Mouse (Mus musculus): ENCODE measurements at regions not wholly inside any gene's neighbourhood (a gene's known extent, or its start where the extent isn't known, plus 50 kb on each side); places are given as distances from the start of the nearest gene placed in this dataset.

- DNase-seq (ENCODE audit: low spot score): no peak
Measured at GRCm38 (mm10) chr8:10869866-10870265, 138.4 kb downstream of the Irs2 start.

- DNase-seq (ENCODE audit: low spot score): no peak
Measured at GRCm38 (mm10) chr8:10866696-10867395, 141.4 kb downstream of the Irs2 start.

- DNase-seq (ENCODE audit: low spot score): no peak
Measured at GRCm38 (mm10) chr8:10865941-10866513, 142.2 kb downstream of the Irs2 start.

GRCm38 (mm10) chr8:10865415-10865821 is 142.8 kb downstream of the Irs2 start:
- no peak for DNase-seq (ENCODE audit: low spot score)

- DNase-seq (ENCODE audit: low spot score): no peak
Measured at GRCm38 (mm10) chr8:10862442-10862841, 145.8 kb downstream of the Irs2 start.

GRCm38 (mm10) chr8:10860810-10861209 is 147.4 kb downstream of the Irs2 start:
- no peak for DNase-seq (ENCODE audit: low spot score)

GRCm38 (mm10) chr8:10857874-10858273 is 150.4 kb downstream of the Irs2 start:
- DNase-seq (ENCODE audit: low spot score): no peak

GRCm38 (mm10) chr8:10856996-10857720 is 151.1 kb downstream of the Irs2 start:
- no peak for DNase-seq (ENCODE audit: low spot score)

- DNase-seq (ENCODE audit: low spot score): no peak
Measured at GRCm38 (mm10) chr8:10855696-10856095, 152.6 kb downstream of the Irs2 start.

GRCm38 (mm10) chr8:10855131-10855530 is 153.1 kb downstream of the Irs2 start:
- DNase-seq (ENCODE audit: low spot score): no peak

- DNase-seq (ENCODE audit: low spot score): no peak
Measured at GRCm38 (mm10) chr8:10854600-10854999, 153.7 kb downstream of the Irs2 start.

- DNase-seq (ENCODE audit: low spot score): no peak
Measured at GRCm38 (mm10) chr8:10853901-10854300, 154.4 kb downstream of the Irs2 start.

GRCm38 (mm10) chr8:10849916-10850315 is 158.3 kb downstream of the Irs2 start:
- no peak for DNase-seq (ENCODE audit: low spot score)

GRCm38 (mm10) chr8:10845607-10846006 is 162.7 kb downstream of the Irs2 start:
- no peak for DNase-seq (ENCODE audit: low spot score)

GRCm38 (mm10) chr8:10840853-10841531 is 167.3 kb downstream of the Irs2 start:
- DNase-seq (ENCODE audit: low spot score): no peak

- no peak for DNase-seq (ENCODE audit: low spot score)
Measured at GRCm38 (mm10) chr8:10840044-10840443, 168.2 kb downstream of the Irs2 start.

- DNase-seq (ENCODE audit: low spot score): no peak
Measured at GRCm38 (mm10) chr8:10835054-10835453, 173.2 kb downstream of the Irs2 start.

GRCm38 (mm10) chr8:10831864-10832263 is 176.4 kb downstream of the Irs2 start:
- DNase-seq (ENCODE audit: low spot score): no peak

- DNase-seq (ENCODE audit: low spot score): no peak
Measured at GRCm38 (mm10) chr8:10831277-10831676, 177.0 kb downstream of the Irs2 start.

- no peak for DNase-seq (ENCODE audit: low spot score)
Measured at GRCm38 (mm10) chr8:10830835-10831234, 177.4 kb downstream of the Irs2 start.

GRCm38 (mm10) chr8:10828580-10828979 is 179.7 kb downstream of the Irs2 start:
- DNase-seq (ENCODE audit: low spot score): no peak

- no peak for DNase-seq (ENCODE audit: low spot score)
Measured at GRCm38 (mm10) chr8:10827560-10827959, 180.7 kb downstream of the Irs2 start.

All from heart, adult 8-10 months (tissue).